Comparison of ENCODE assay signal across 13 mouse cellular contexts in the genomic region with DNA sequence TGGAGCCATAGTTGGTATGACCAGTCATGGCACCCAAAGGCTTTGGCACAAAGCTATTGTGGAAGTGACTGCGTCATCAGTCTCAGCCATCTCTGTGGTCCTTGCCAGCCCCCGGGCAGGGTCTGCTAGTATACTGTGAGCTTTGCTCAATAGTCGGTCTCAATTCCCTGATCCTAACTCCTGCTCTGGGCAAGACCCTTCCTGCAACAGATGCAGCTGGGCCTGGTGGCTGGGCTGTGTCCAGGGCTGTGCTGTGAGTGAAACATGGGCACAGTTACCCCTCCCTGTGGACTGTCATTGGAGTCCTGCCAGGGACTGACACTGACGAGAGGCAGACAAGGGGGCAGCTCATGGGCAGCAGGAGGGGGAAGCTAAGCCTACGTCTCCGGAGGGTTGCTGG. TPM values are rescaled to one million over a fixed set of nuclear protein-coding genes. Genes with fewer than 3 reads are reported as not detected.
DNase-seq lines count a peak whose midpoint lies in the region; ATAC-seq lines count a peak whose summit lies in the region.
"Had no signal": no experiment of that assay in that cellular context is flagged by ENCODE, and none has a peak within 500 bp of the region (broad histone marks: within the 10 kb centered on the region; RNA-seq: fewer than 3 reads in every experiment).

No protein-coding gene starts in this region.

- peak; percentile 37 for DNase-seq in adrenal gland, postnatal 14 days
- DNase-seq in adrenal gland, postnatal 36 days: no peak
- no peak for DNase-seq in neural tube, embryonic 10.5 days (ENCODE audit: extremely low spot score, low spot score)
- DNase-seq in hindbrain, embryonic 14.5 days (ENCODE audit: low spot score): peak; percentile 61
- no peak for DNase-seq in thymus, postnatal 25 days
- DNase-seq in spleen, adult 12 weeks (ENCODE audit: low spot score): no peak
- DNase-seq: adrenal gland, adult 8-10 months had no signal

- H3K4me3 ChIP-seq in neural tube, embryonic 12.5 days: no peak overlapping the region
- no peak overlapping the region for H3K4me3 ChIP-seq in hindbrain, embryonic 14.5 days (replicated peaks; ENCODE audit: low read length)
- H3K4me3 ChIP-seq in stomach, embryonic 16.5 days (replicated peaks; ENCODE audit: low read length): no peak overlapping the region
- H3K4me3 ChIP-seq: limb, embryonic 15.5 days had no signal

- WGBS in neural tube, embryonic 12.5 days: 61% methylated on average over 6 of the region's 6 CpGs
- 47% methylated on average over 6 of the region's 6 CpGs for WGBS in hindbrain, embryonic 14.5 days
- WGBS in stomach, embryonic 16.5 days: 63% methylated on average over 6 of the region's 6 CpGs

- peaks cover 59% of the 10 kb centered on the region for H3K27me3 ChIP-seq in neural tube, embryonic 12.5 days (replicated peaks)
- H3K27me3 ChIP-seq in hindbrain, embryonic 14.5 days (ENCODE audit: control insufficient read depth, insufficient read depth, low read length): peaks cover 36% of the 10 kb centered on the region
- peaks cover 53% of the 10 kb centered on the region for H3K27me3 ChIP-seq in stomach, embryonic 16.5 days (ENCODE audit: control insufficient read depth, insufficient read depth, low read length)

- no peaks in the 10 kb centered on the region for H3K36me3 ChIP-seq in neural tube, embryonic 12.5 days
- no peaks in the 10 kb centered on the region for H3K36me3 ChIP-seq in hindbrain, embryonic 14.5 days (replicated peaks; ENCODE audit: control insufficient read depth, insufficient read depth)
- H3K36me3 ChIP-seq in stomach, embryonic 16.5 days (ENCODE audit: control insufficient read depth, insufficient read depth, low read length): no peaks in the 10 kb centered on the region
- H3K36me3 ChIP-seq: limb, embryonic 15.5 days had no signal

- peak overlapping the region; percentile 15; the same call in 1 of the 2 replicates for H3K4me2 ChIP-seq in neural tube, embryonic 12.5 days (replicated peaks)
- peak overlapping the region; percentile 25; the same call in 1 of the 2 replicates for H3K4me2 ChIP-seq in hindbrain, embryonic 14.5 days (replicated peaks)
- H3K4me2 ChIP-seq in stomach, embryonic 16.5 days (ENCODE audit: low read depth, low read length): no peak overlapping the region
- H3K4me2 ChIP-seq: limb, embryonic 15.5 days had no signal

- peaks cover 31% of the 10 kb centered on the region for H3K4me1 ChIP-seq in neural tube, embryonic 12.5 days
- peaks cover 36% of the 10 kb centered on the region for H3K4me1 ChIP-seq in hindbrain, embryonic 14.5 days (replicated peaks; ENCODE audit: control insufficient read depth, insufficient read depth, low read length)
- peaks cover 3% of the 10 kb centered on the region; the same call in 1 of the 2 replicates for H3K4me1 ChIP-seq in stomach, embryonic 16.5 days (ENCODE audit: control insufficient read depth, insufficient read depth, low read length)

- H3K9ac ChIP-seq in neural tube, embryonic 12.5 days: no peak overlapping the region
- H3K9ac ChIP-seq in hindbrain, embryonic 14.5 days: 0 out of 2 replicates have a peak overlapping the region, but pooled peaks have one; percentile 9
- H3K9ac ChIP-seq in stomach, embryonic 16.5 days (ENCODE audit: low read length): no peak overlapping the region
- H3K9ac ChIP-seq: limb, embryonic 15.5 days had no signal

- no peak for ATAC-seq in neural tube, embryonic 12.5 days (ENCODE audit: low FRiP score, low read depth)
- ATAC-seq in hindbrain, embryonic 14.5 days (ENCODE audit: low FRiP score): peak; percentile 44; the same call in 1 of the 2 replicates
- ATAC-seq in stomach, embryonic 16.5 days (ENCODE audit: insufficient read depth, low FRiP score): peak; percentile 52; the same call in 1 of the 2 replicates
- ATAC-seq: inflammation-experienced regulatory T-cells, adult 6 months had no signal

- H3K9me3 ChIP-seq in neural tube, embryonic 12.5 days: no peaks in the 10 kb centered on the region
- H3K9me3 ChIP-seq in hindbrain, embryonic 14.5 days (ENCODE audit: control insufficient read depth, low read length): no peaks in the 10 kb centered on the region
- no peaks in the 10 kb centered on the region for H3K9me3 ChIP-seq in stomach, embryonic 16.5 days (replicated peaks; ENCODE audit: control insufficient read depth, low read length)
- H3K9me3 ChIP-seq: limb, embryonic 15.5 days had no signal

- H3K27ac ChIP-seq in neural tube, embryonic 12.5 days: no peak overlapping the region
- peak overlapping the region; percentile 27; the same call in 1 of the 2 replicates for H3K27ac ChIP-seq in hindbrain, embryonic 14.5 days
- no peak overlapping the region for H3K27ac ChIP-seq in stomach, embryonic 16.5 days (ENCODE audit: low read length)
- H3K27ac ChIP-seq: limb, embryonic 15.5 days; macrophage had no signal

RNA-seq across cellular contexts. Expression of a gene that starts 2.6 kb away (rescaled TPM):
- 1.5 and 1.6 TPM in 2 replicates for total RNA-seq in adrenal gland, postnatal 14 days (2021)
- total RNA-seq in adrenal gland, postnatal 36 days (2021): 1 to 10 TPM; 1.3 to 2.5 TPM
- 7.4 and 10.3 TPM in 2 replicates for polyA plus RNA-seq in neural tube, embryonic 12.5 days (2016; fragmentation: Nextera tagmentation; extraction: Ambion mirVana)
- 3.3 and 4.3 TPM in 2 replicates for polyA plus RNA-seq in hindbrain, embryonic 14.5 days (2014; fragmentation: Nextera tagmentation; extraction: Ambion mirVana)
- polyA plus RNA-seq in stomach, embryonic 16.5 days (2015; fragmentation: Nextera tagmentation; extraction: Ambion mirVana): 0.41 and 0.93 TPM in 2 replicates
- total RNA-seq: MEL had no signal
- polyA plus RNA-seq: inflammation-experienced regulatory T-cells, adult 6 months; macrophage had no signal

Comparison
In these comparisons a context has a peak if more than half of its experiments do, and no peak if none do; other contexts are left out.
1. DNase-seq: peak in adrenal gland, postnatal 14 days (single experiment) and hindbrain, embryonic 14.5 days (single experiment); none in adrenal gland, postnatal 36 days (0 of 2), neural tube, embryonic 10.5 days (single experiment), thymus, postnatal 25 days (single experiment) and spleen, adult 12 weeks (single experiment).